Mouse (Mus musculus): ENCODE data around the gene Tmem223.

Tmem223 gene

DNA sequence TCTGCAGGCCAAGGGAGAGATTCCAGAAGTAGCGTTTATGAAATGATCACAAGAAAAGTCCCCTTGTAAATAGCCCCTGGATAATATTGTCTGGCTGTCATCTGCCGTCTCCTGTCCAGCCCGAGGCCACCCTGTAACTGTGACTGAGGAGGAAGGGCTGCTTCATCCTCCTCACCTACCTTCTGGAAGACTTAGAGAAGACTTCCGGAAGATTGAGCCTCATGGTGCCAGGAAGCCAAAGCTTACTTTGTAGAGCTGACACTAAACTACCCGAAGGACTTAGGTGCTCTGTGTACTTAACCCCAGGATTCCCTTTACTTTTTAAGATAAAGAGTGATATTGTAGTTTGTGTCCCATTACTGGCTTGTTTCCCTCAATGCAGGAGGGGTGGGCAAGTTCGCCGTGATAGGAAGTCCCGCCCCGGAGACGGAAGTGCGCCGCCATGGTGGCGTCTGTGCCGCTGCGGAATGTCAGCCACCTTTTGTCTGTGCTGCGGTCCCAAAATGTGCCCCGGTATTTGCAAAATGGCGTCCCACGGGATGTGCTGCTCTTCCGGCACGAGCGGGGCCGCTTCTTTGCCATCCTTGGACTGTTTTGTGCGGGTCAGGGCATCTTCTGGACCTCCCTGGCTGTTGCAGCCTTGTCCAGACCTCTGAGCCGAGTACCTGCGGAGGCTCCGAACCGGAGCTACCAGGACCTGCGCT is at the start of gene Tmem223:
TSS of gene Tmem223 (plus strand) at position 430 of the 704 bp plus-strand sequence.
- CTCF ChIA-PET, result interaction anchor here (1.1 kb wide), 1 partner anchor 57 kb away, joined by 4 read pairs; no protein-coding TSS in a partner anchor

DNA sequence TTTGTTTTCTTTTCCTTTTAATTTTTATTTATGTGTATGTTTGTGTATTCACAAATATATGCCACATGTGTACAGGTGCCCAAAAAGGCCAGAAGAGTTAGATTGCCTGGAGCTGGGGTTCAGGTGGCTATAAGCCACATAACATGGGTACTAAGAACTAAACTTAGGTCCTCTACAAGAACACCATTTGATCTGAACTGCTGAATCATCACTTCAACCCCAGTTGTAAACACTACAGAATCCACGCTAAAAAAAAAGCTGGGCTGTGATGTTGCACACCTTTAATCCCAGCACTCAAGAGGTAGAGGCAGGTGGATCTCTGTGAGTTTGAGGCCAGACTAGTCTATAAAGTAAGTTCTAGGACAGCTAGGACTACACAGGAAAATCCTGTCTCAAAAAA is 49.4 kb upstream of the Tmem223 start:
- CTCF ChIA-PET, result interaction anchor here (0.7 kb wide), 1 partner anchor 20 kb away, joined by 6 read pairs; no protein-coding TSS in a partner anchor

DNA sequence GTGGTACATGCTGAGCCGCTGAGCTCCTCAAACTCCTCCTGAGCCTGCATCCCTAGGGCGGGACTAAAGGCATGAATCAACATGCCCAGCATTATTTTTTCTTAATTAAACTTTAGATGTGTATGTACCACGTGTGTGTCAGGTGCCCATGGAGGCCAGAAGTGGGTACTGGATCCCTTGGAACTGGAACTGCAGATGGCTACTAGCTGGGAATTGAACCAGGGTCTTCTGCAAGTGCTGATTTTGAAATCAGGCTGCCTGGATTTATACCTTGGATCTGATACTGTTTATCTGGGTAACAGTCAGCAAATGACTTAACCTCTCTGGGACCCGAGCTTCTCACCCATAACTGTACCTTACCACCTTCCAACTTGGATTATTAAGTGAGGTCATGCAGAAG is 48.8 kb upstream of the Tmem223 start:
- CTCF ChIA-PET, result interaction anchor here (0.8 to 2.0 kb wide), 2 partner anchors 9 to 11 kb away, joined by 3 to 7 read pairs; no protein-coding TSS in a partner anchor

DNA sequence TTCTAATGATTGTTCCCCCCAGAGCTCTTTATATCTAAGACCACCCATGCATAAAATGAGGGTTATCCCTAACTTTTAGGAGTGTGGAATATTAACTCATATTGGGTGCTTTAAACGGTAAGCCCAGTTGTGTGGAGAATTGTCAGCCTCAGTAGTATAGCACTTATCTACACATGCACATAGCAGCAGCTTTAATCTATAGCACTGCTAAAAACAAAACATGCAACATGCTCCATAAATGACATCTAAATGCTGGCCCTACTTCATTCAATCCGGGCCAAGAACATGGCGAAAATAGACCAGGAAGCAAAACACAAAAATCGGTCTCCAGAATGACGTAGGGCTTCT is 48.3 kb upstream of the Tmem223 start:
- CTCF ChIA-PET, result interaction anchor here (0.8 to 2.0 kb wide), 2 partner anchors 9 to 11 kb away, joined by 3 to 7 read pairs; no protein-coding TSS in a partner anchor

DNA sequence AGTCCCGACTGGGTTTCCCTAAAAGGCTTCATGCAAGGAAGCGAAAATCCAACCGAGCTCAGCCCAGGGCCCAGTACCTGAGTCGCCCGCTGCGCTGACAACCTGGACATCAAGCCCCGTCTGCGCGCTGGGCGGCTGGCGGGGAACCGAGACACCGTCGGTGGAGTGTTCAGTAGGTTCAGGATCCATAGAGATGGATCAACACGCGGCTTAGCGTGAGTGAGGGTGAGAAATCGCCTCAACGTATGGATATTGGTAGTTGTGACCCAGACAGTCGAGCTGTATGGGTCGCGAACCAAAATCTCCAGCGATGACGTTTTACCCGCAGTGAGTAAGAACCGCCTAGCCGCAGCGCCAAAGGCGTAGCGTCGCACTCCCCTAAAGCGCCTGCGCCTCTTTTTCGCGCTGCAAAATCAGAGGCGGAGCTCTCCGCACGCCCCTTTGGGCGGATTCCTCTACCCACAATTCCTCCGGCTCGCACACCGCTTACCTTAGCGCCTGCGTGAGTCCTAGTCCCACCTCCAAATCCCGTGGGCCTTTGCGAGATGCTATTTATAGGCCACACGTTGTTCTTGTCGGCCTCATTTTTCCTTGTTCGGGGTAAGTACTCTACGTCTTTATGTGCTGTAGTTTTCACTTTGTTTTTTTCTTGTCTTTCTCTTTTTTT is 47.8 kb upstream of the Tmem223 start, which contains the start of gene Slc3a2:
TSS of gene Slc3a2 (minus strand) at position 463 of the 667 bp plus-strand sequence.
- CTCF ChIA-PET, result interaction anchor here (2.0 kb wide), 1 partner anchor 10 kb away, joined by 7 read pairs; no protein-coding TSS in a partner anchor

DNA sequence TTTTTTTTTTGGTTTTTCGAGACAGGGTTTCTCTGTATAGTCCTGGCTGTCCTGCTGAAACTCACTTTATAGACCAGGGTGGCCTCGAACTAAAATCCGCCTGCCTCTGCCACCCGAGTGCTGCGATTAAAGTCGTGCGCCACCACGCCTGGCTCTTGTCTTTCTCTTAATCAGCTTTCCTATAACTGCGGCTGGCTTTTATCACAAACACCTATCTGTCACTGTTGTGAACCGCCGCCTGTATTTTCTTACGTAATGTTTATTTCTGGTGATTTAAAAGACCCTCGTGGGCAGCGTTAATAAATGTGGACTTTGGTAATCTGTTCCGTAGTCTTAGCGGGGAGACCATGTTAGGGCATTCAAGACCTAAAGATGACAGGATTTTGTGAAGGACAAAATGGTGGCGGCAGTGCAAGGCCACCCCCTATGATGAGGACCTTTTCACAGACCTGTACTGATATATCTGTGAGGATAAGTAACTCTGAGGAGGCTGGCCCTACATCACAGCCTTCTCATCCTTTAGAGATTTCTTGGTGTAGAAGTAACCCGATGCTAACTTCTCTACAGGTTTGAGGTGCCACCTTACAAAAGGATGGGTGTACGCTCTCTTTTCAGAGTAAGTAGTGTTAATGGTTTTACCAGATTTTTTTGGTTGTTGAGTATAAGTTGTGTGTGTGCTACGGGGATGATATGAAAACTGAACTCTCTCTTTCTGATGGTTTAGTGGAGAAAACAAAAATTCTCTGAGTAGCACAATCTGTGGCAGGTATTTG is 47.0 kb upstream of the Tmem223 start:
- CTCF ChIA-PET, result interaction anchor here (1.4 to 2.0 kb wide), 2 partner anchors 10 to 11 kb away, joined by 3 to 7 read pairs; no protein-coding TSS in a partner anchor

DNA sequence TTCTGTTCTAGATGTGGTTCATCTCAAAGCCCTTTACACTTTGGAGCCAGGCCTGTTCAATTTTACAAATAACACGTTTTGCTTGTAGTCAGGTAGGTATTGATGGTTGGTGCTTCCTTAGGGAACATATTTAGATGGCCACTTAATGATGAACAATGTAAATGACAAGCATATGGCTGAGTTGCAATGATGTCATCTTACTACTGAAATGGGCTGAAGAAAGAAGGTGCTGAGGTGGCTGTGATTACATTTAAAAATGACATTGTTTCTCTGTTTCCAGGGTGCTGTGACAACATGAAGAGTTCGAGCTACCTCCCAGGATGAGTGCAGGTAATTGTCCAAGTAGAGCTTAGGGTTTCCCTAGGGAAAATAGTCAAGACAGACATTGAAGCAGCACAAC is 46.4 kb upstream of the Tmem223 start:
- CTCF ChIA-PET, result interaction anchor here (1.2 to 1.4 kb wide), 2 partner anchors 11 to 37 kb away, joined by 3 read pairs; no protein-coding TSS in a partner anchor

DNA sequence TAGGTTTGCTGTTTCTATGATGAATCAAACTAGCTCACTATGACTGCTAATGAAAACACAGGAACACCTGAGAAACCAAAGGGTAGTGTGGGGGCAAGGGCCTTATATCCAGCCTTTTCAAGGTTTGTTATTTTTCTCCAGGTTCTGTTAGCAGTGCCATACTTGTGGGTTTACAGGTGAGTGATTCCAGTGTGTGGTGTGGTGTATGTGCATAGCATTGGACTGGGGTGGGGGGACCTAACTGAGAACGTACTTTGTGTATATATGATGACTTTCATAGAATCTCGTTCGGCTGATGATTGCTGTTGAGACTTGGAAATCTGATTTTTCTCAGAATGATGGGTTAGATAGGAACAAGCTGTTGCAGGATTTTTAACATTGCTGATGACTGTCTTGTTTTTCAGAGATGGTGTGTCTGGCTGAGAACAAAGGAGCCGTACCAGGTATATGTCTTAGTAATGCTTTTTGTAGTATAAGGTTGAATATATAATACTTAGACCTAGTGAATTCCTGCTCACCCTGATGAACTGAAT is 45.6 kb upstream of the Tmem223 start:
- CTCF ChIA-PET, result interaction anchor here (0.5 to 1.4 kb wide), 3 partner anchors 12 to 252 kb away, joined by 3 read pairs; no protein-coding TSS in a partner anchor

DNA sequence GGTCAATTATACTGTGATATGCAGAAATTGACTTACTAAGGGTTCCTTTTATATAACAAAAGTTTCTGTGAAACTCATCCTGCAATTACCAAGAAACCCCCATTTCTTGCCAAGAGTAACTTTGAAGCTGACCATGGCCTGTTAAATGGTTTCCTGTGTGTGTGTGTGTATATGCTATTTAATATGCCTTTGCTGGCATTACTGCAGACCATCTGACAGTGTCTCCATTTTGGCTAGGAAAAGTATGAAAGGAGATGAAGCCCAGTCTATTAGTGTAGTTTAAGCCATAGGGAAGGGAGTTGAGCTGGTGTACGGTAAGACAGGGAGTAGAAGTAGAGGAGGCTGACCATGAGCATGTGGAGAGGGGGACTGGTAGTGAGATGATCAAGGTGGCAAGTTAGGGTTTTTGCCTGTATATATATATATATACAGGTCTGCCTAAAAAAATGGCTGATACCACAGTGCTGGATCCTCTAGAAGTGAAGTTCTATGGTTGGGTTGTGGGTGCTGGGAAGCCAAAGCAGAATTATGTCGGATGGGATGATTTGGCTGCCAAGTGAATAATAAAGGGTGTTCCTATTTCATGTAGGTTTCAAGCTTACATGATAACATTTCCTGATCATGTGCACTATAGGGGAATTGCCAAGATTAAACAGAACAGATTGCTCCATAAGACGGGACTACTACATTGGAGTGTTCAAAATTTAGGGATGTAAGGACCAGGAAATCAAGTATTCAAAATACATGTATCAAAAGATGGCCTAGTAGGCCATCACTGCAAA is 44.0 kb upstream of the Tmem223 start:
- CTCF ChIA-PET, result interaction anchor here (0.7 kb wide), 1 partner anchor 244 kb away, joined by 3 read pairs; no protein-coding TSS in a partner anchor

DNA sequence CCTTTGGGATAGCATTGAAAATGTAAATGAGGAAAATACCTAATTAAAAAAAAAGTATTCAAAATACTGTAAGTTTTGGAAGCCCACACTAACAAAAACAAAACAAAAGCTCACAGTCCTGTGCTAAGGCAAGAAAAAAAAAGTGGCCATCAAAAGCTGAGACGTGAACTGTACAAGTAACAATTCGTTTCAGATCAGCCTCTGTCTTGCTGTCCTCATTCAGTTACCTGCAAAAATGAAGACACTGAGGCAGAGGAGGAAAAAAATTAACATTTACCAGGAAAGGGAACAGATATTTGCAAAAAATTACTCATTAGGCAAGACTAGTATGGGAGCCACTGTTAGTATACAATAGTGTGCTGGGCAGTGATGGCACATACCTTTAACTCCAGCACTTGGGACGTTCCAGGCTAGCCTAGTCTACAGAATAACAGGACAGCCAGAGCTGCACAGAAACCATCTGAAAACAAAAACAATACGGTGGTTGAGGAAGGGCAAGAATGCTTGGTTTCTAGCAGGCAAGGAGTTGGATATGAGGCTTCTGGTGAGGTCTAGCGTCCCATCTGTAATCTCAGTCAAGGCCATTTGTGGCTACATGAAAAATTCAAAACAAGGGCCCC is 43.2 kb upstream of the Tmem223 start:
- CTCF ChIA-PET, result interaction anchor here (0.7 to 0.8 kb wide), 2 partner anchors 13 to 243 kb away, joined by 3 to 14 read pairs; no protein-coding TSS in a partner anchor

DNA sequence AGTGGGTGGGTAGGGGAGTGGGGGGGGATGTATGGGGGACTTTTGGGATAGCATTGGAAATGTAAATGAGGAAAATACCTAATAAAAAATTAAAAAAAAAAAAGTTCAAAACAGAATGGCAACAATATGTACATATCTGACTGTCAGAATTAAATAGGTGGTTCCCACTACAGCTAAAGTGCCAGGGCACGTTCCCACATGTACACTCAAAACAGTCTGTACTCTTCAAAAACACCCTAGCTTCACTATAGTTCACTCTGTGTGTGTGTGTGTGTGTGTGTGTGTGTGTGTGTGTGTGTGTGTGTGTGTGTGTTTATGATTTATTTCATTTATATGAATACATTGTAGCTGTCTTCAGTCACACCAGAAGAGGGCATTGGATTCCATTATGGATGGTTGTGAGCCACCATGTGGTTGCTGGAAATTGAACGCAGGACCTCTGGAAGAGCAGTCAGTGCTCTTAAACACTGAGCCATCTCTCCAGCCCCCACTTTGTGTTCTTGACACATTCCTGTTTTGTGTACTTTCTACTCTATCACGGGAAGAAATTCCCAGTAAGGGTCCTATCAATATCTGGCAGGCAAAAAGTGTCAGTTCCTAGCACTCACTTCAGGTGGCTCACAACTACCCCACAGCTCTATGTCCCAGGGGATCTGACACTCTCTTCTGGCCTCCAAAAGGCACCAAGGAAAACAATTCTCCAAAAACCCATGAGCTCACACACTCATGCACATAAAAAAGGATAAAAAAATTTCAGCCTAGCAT is 42.3 kb upstream of the Tmem223 start:
- CTCF ChIA-PET, result interaction anchor here (0.6 to 0.8 kb wide), 3 partner anchors 14 to 238 kb away, joined by 5 to 14 read pairs (median 5); no protein-coding TSS in a partner anchor

DNA sequence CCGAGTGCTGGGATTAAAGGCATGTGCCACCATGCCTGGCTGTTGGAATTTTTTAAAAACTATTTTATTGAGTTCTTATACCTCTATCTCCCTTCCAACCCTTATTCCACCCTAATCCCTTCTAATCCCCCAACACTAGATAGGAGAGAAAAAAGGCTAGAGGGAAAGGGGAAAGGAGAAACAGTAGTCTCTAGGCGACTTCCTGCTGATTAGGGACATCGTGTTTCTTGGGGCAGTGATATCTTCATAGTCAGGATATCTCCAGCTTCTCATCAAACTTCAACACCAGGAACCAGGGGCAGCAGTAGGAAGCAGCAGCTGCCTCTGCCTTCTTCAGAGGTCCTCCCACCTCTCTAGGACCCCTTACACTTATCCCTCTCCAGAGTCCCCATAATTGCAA is 36.5 kb upstream of the Tmem223 start:
- CTCF ChIA-PET, result no interaction called here

DNA sequence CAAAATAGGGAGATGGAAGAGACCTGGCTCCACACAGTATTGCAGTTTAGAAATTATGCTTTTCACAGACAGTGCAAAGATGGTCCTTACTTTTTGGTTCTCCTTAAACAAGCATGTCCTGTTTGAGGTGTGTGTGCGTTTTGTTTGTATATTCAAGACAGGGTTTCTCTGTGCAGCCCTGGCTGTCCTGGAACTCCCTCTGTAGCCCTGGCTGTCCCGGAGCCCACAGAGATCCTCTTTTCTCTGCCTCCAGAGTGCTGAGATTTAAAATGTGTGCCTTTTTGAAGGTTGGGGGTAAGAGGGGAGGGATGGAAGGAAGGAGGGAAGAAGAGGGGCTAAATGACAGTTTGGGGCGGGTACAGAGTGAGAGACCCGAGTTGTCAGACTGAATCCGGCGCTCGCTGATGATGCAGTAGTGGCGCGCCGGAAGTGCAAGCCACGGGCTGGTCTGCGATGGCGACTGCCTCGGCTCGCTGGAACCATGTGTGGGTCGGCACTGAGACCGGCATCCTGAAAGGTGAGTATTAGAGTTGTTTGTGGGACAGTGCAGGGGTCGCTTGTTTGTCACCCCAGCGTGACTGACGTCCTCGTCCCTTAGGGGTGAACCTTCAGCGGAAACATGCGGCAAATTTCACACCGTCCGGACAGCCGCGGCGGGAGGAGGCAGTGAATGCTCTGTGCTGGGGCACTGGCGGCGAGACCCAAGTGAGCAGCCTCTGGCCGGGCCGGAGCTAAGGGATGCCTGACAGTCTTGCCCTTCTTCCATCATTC is 35.2 kb upstream of the Tmem223 start, which contains the start of gene Wdr74:
TSS of gene Wdr74 (plus strand) at position 439 of the 771 bp plus-strand sequence.
- CTCF ChIA-PET, result no interaction called here

DNA sequence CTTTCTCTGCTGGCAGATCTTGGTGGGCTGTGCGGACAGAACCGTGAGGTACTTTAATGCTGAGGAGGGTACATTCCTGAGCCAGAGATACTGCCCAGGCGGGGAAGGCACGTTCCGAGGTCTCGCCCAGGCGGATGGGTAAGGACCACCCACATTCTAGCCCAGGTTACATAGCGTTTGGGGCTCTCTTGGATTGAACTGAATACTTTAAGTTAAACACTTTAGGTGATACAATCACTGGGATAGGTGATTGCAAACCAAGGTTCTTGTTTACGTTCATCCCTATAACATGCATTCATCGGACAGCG is 34.7 kb upstream of the Tmem223 start:
- CTCF ChIA-PET, result no interaction called here

DNA sequence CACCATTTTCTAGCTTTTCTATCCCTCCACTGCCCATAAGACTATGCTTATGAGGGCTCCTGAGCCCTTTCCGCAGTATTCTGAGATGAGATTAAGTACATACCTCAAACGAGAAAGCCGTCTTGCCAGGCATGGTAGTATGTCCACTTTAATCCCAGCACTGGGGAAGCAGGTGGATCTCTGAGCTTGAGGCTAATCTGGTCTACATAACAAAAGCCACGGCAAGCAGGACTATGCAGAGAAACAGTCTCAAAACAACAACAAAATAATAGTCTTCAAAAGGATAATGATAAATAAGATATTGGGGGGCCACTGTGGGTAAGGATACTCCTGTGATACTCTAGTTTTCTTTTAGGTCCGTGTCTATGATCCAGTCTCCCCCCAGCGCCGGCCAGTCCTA is 31.9 kb upstream of the Tmem223 start:
- CTCF ChIA-PET, result no interaction called here

DNA sequence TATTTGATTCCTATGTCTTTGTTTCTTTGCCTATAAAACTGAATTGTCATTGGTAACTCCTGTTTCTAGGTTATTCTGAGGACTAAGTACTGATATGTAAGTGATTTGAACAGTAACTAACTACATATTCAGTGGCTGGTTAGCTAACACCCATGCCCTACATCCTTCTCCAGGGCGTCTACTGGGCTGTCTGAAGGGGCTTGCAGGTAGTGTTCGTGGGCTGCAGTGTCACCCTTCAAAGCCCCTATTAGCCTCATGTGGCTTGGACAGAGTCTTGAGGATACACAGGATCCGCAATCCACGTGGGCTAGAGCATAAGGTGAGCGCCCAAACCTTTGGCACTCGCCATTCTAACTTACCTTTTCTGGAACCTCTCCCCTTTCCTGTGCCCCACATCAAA is 31.1 kb upstream of the Tmem223 start:
- CTCF ChIA-PET, result no interaction called here

DNA sequence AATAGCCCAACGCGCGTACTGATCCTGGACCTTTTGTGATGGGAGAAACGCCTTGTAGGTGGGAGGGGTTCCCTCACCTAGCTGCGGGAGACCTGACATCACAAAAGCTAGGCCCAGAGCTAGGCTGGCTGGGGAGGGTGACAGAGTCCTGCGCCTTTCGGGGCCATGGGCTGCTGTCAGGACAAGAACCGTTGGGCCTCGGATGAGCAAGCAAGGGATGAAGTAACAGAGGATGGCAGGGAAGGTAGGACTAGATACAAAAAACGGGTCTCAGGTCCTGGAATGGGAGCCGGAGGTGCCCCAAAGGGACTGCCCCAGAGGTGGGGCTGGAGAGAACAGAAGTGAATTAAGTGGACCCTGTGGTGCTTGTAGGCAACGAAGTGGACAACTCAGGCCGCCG is 30.2 kb upstream of the Tmem223 start, which contains the start of gene 1700092M07Rik:
TSS of gene 1700092M07Rik (plus strand) at position 116 of the 400 bp plus-strand sequence.
- CTCF ChIA-PET, result no interaction called here

DNA sequence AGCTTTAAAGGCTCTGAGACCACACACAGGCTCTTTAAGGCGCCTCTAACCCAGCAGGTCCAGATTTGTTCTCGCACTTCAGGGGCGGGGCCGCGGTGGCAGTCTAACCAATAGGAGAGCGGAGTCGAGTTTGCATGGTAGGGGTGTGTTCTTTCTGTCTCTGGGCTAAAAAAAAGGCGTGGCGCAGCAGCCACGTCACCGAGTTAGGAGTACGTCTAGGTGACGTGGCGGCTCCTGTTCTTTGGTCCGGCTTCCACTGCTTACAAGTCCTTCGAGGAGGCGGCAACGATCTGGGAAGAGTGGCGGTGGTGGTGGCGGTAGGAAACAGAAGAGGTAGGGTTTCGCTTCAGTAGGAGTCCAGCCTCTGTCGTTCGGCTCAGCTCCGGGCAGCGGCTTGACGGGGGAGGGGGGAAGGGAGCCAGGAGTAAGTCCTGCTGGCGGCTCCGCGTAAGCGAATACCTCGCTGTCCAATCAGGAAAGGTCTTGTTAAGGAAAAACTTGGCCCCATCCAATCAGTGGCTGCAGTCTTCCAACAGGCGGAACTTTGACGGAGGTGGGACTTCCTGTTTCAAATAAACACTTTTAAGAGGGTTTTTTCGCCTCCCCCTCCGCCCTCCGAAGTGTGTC is 29.4 kb upstream of the Tmem223 start, which contains the start of gene Stx5a:
TSS of gene Stx5a (plus strand) at position 171 of the 627 bp plus-strand sequence.
- CTCF ChIA-PET, result interaction anchor here (0.6 kb wide), 1 partner anchor 20 kb away, joined by 6 read pairs; no protein-coding TSS in a partner anchor
